Mouse (Mus musculus) MEL (cell line): ENCODE data around the gene Prkcd. TPM values are rescaled to one million over a fixed set of nuclear protein-coding genes. Genes with fewer than 3 reads are reported as not detected.
A peak's percentile ranks its signal among the peaks of the same experiment; 100 is the strongest.

Source experiments
- DNase-seq: peaks from one replicate; pipeline ENCODE4 v3.0.0; 2011; ENCODE audit warnings: low read depth, low spot score
- H3K27ac ChIP-seq: 2 replicates; pipeline ENCODE4 v1.5.1; 2012; ENCODE audit warnings: low read depth, mild to moderate bottlenecking, control low read depth, low read length, moderate library complexity; ENCODE audit not compliant: control insufficient read depth
- H3K27me3 ChIP-seq, 2 experiments: fragments of 150-350 bp in 1 of 2; sonication (generic) in 1 of 2; 2 replicates each; pipeline ENCODE4 v1.6.1; 2012; ENCODE audit warnings: low read length in 2 of 2, mild to moderate bottlenecking in 2 of 2, improper control_type of control experiment in 1 of 2, moderate library complexity in 1 of 2; ENCODE audit not compliant: insufficient read depth in 2 of 2, control insufficient read depth in 1 of 2
- H3K36me3 ChIP-seq, 2 experiments: 2 replicates each; pipeline ENCODE4 v1.6.1; 2012 to 2014; ENCODE audit warnings: low read length in 2 of 2, improper control_type of control experiment in 1 of 2, inconsistent platforms in 1 of 2, mild to moderate bottlenecking in 1 of 2; ENCODE audit not compliant: insufficient read depth in 2 of 2, control insufficient read depth in 1 of 2
- H3K4me1 ChIP-seq, 2 experiments: fragments of 150-350 bp in 1 of 2; sonication (generic) in 1 of 2; 2 replicates each; pipeline ENCODE4 v1.6.1; 2012; ENCODE audit warnings: low read length in 2 of 2, improper control_type of control experiment in 1 of 2, mild to moderate bottlenecking in 1 of 2; ENCODE audit not compliant: insufficient read depth in 2 of 2, control insufficient read depth in 1 of 2
- H3K4me3 ChIP-seq, 2 experiments: fragments of 150-350 bp in 1 of 2; sonication (generic) in 1 of 2; 2 replicates each; pipeline ENCODE4 v1.5.1; 2012; ENCODE audit warnings: low read depth in 2 of 2, low read length in 2 of 2, mild to moderate bottlenecking in 2 of 2, moderate library complexity in 2 of 2, control low read depth in 1 of 2, improper control_type of control experiment in 1 of 2; ENCODE audit not compliant: control insufficient read depth in 1 of 2, insufficient read depth in 1 of 2
- H3K79me2 ChIP-seq: 2 replicates; pipeline ENCODE4 v1.6.1; 2012; ENCODE audit warnings: mild to moderate bottlenecking, low read length, moderate library complexity; ENCODE audit not compliant: control insufficient read depth, poor library complexity, insufficient read depth
- H3K9ac ChIP-seq: 2 replicates; pipeline ENCODE4 v1.6.1; 2012; ENCODE audit warnings: low read depth, mild to moderate bottlenecking, control low read depth, low read length, moderate library complexity; ENCODE audit not compliant: control insufficient read depth, poor library complexity, severe bottlenecking
- H3K9me3 ChIP-seq: fragments of 150-350 bp; sonication (generic); replicated peaks from 2 replicates; pipeline ENCODE4 v1.6.1; 2012; ENCODE audit warnings: mild to moderate bottlenecking, low read length, improper control_type of control experiment, moderate library complexity; ENCODE audit not compliant: insufficient read depth
- CHD2 ChIP-seq: IDR thresholded peaks from 2 replicates; pipeline ENCODE4 v1.6.1; 2011; ENCODE audit warnings: low read length, improper control_type of control experiment
- CTCF ChIP-seq, 3 experiments: IDR thresholded peaks in 2 of 3; conservative IDR thresholded peaks in 1 of 3; 2 replicates each; pipeline ENCODE4 v1.5.1; 2011 to 2012; ENCODE audit warnings: low read length in 3 of 3, low read depth in 2 of 3, mild to moderate bottlenecking in 2 of 3, improper control_type of control experiment in 1 of 3, inconsistent platforms in 1 of 3, mixed read lengths in 1 of 3, moderate library complexity in 1 of 3; ENCODE audit not compliant: control insufficient read depth in 1 of 3, insufficient read depth in 1 of 3, poor library complexity in 1 of 3, severe bottlenecking in 1 of 3
- E2F4 ChIP-seq: IDR thresholded peaks from 2 replicates; pipeline ENCODE4 v1.6.1; 2011; ENCODE audit warnings: low read depth, low read length, improper control_type of control experiment, borderline replicate concordance
- ELF1 ChIP-seq: IDR thresholded peaks from 2 replicates; pipeline ENCODE4 v1.6.1; 2014; ENCODE audit warnings: low read depth, mild to moderate bottlenecking, inconsistent platforms, low read length, improper control_type of control experiment, moderate library complexity
- EP300 ChIP-seq, 2 experiments: IDR thresholded peaks; 2 replicates each; pipeline ENCODE4 v1.6.1; 2011; ENCODE audit warnings: improper control_type of control experiment in 2 of 2, low read length in 2 of 2, low read depth in 1 of 2, mild to moderate bottlenecking in 1 of 2
- ETS1 ChIP-seq: IDR thresholded peaks from 2 replicates; pipeline ENCODE4 v1.6.1; 2012; ENCODE audit warnings: low read depth, mild to moderate bottlenecking, inconsistent platforms, low read length, improper control_type of control experiment, moderate library complexity
- GATA1 ChIP-seq: IDR thresholded peaks from 2 replicates; pipeline ENCODE4 v1.6.1; 2011; ENCODE audit warnings: low read depth, low read length, improper control_type of control experiment
- JUND ChIP-seq: IDR thresholded peaks from 2 replicates; pipeline ENCODE4 v1.6.1; 2011; ENCODE audit warnings: low read depth, mild to moderate bottlenecking, improper control_type of control experiment, low read length
- KAT2A ChIP-seq: conservative IDR thresholded peaks from 2 replicates; pipeline ENCODE4 v1.6.1; 2012; ENCODE audit warnings: low read depth, low read length, improper control_type of control experiment, inconsistent platforms
- MAFK ChIP-seq: IDR thresholded peaks from 2 replicates; pipeline ENCODE4 v1.6.1; 2011; ENCODE audit warnings: low read depth, mild to moderate bottlenecking, low read length, improper control_type of control experiment, borderline replicate concordance
- MAX ChIP-seq: IDR thresholded peaks from 2 replicates; pipeline ENCODE4 v1.6.1; 2011; ENCODE audit warnings: low read length, improper control_type of control experiment
- MAZ ChIP-seq: IDR thresholded peaks from 2 replicates; pipeline ENCODE4 v1.6.1; 2012; ENCODE audit warnings: low read depth, mild to moderate bottlenecking, inconsistent platforms, low read length, improper control_type of control experiment
- MXI1 ChIP-seq: IDR thresholded peaks from 2 replicates; pipeline ENCODE4 v1.6.1; 2011; ENCODE audit warnings: mild to moderate bottlenecking, low read depth, low read length, improper control_type of control experiment
- MYB ChIP-seq: IDR thresholded peaks from 2 replicates; pipeline ENCODE4 v1.6.1; 2011; ENCODE audit warnings: mild to moderate bottlenecking, low read depth, low read length, improper control_type of control experiment
- MYC ChIP-seq: IDR thresholded peaks from 2 replicates; pipeline ENCODE4 v1.6.1; 2011; ENCODE audit warnings: low read depth, mild to moderate bottlenecking, low read length, improper control_type of control experiment, moderate library complexity
- NRF1 ChIP-seq: IDR thresholded peaks from 2 replicates; pipeline ENCODE4 v1.6.1; 2014; ENCODE audit warnings: low read depth, mild to moderate bottlenecking, inconsistent platforms, low read length, improper control_type of control experiment, moderate library complexity; ENCODE audit not compliant: poor library complexity, insufficient read depth, severe bottlenecking
- POLR2A ChIP-seq, 2 experiments: IDR thresholded peaks; 2 replicates each; pipeline ENCODE4 v1.6.1; 2011 to 2012; ENCODE audit warnings: low read length in 2 of 2, mild to moderate bottlenecking in 2 of 2, control low read depth in 1 of 2, improper control_type of control experiment in 1 of 2, low read depth in 1 of 2, moderate library complexity in 1 of 2; ENCODE audit not compliant: control insufficient read depth in 1 of 2, insufficient read depth in 1 of 2, poor library complexity in 1 of 2
- POLR2AphosphoS5 ChIP-seq: IDR thresholded peaks from 2 replicates; pipeline ENCODE4 v1.6.1; 2012; ENCODE audit warnings: low read depth, borderline replicate concordance, mild to moderate bottlenecking, inconsistent platforms, low read length, moderate library complexity, mixed read lengths
- RAD21 ChIP-seq: IDR thresholded peaks from 2 replicates; pipeline ENCODE4 v1.6.1; 2011; ENCODE audit warnings: mild to moderate bottlenecking, low read depth, low read length, improper control_type of control experiment
- SIN3A ChIP-seq: IDR thresholded peaks from 2 replicates; pipeline ENCODE4 v1.6.1; 2012; ENCODE audit warnings: low read length, improper control_type of control experiment, inconsistent platforms
- TBP ChIP-seq: IDR thresholded peaks from 2 replicates; pipeline ENCODE4 v1.8.0; 2011; ENCODE audit warnings: low read depth, low read length, improper control_type of control experiment
- TCF12 ChIP-seq: IDR thresholded peaks from 2 replicates; pipeline ENCODE4 v1.6.1; 2014; ENCODE audit warnings: low read depth, mild to moderate bottlenecking, inconsistent platforms, low read length, improper control_type of control experiment, moderate library complexity
- UBTF ChIP-seq: IDR thresholded peaks from 2 replicates; pipeline ENCODE4 v1.6.1; 2012; ENCODE audit warnings: low read depth, mild to moderate bottlenecking, inconsistent platforms, low read length, improper control_type of control experiment, moderate library complexity, borderline replicate concordance; ENCODE audit not compliant: insufficient read depth
- USF2 ChIP-seq, 2 experiments: IDR thresholded peaks; 2 replicates each; pipeline ENCODE4 v1.6.1; 2011 to 2012; ENCODE audit warnings: improper control_type of control experiment in 2 of 2, low read length in 2 of 2, borderline replicate concordance in 1 of 2, inconsistent platforms in 1 of 2, low read depth in 1 of 2, mild to moderate bottlenecking in 1 of 2; ENCODE audit not compliant: insufficient read depth in 1 of 2
- ZC3H11A ChIP-seq: IDR thresholded peaks from 2 replicates; pipeline ENCODE4 v1.6.1; 2012; ENCODE audit warnings: low read depth, mild to moderate bottlenecking, inconsistent platforms, low read length, improper control_type of control experiment
- ZKSCAN1 ChIP-seq: IDR thresholded peaks from 2 replicates; pipeline ENCODE4 v1.6.1; 2012; ENCODE audit warnings: low read depth, mild to moderate bottlenecking, inconsistent platforms, low read length, improper control_type of control experiment, moderate library complexity
- polyA plus RNA-seq, 2 experiments: library from polyadenylated mRNA; stranded (reverse) in 1 of 2; unstranded in 1 of 2; fragments of >175 nt in 1 of 2; fragments of >200 nt in 1 of 2; gene quantifications; 2 replicates each; pipeline versions ENCODE4 v1.2.1 to v1.2.4; 2012; ENCODE audit warnings: low replicate concordance in 2 of 2, low read depth in 1 of 2; ENCODE audit not compliant: insufficient read length in 2 of 2, insufficient read depth in 1 of 2, missing spikeins in 1 of 2
- total RNA-seq: library from RNA; depleted of rRNA; stranded (reverse); fragments of 300-350 nt; gene quantifications from 2 replicates; pipeline ENCODE4 v1.2.3, GENCODE M21; 2012

Prkcd gene
- total and polyA plus RNA-seq, 3 experiments, result 33.9 to 72.7 TPM; not detected in 1

- TF ChIP-seq MXI1 (peak; percentile 62; the same call in 1 of the 2 replicates), E2F4 (no peak)
Measured at GRCm38 (mm10) chr14:30655531-30655930, 29.5 kb upstream of the Prkcd start (continued).

GRCm38 (mm10) chr14:30654691-30655228 lies 28.8 kb upstream of the Prkcd start:
- peaks cover 0 to 10% of the 10 kb centered on the region in 2 experiments; a peak in 2 of 4 replicates for H3K36me3 ChIP-seq
- peak overlapping the region; percentile 72 for H3K27ac ChIP-seq
- peak overlapping the region; percentile 100 for H3K9ac ChIP-seq
- peaks cover 3 to 7% of the 10 kb centered on the region in 2 experiments for H3K4me1 ChIP-seq
- DNase-seq, result peak; percentile 55
- no peaks in the 10 kb centered on the region for H3K9me3 ChIP-seq
- no peaks in the 10 kb centered on the region for H3K27me3 ChIP-seq
- H3K4me3 ChIP-seq, result peak overlapping the region; percentile 92 to 98
- H3K79me2 ChIP-seq, result peaks cover 4% of the 10 kb centered on the region
- TF ChIP-seq MXI1, result no peak
- TF ChIP-seq MYC, result 0 out of 2 replicates have a peak, but pooled peaks have one; percentile 10
- TF ChIP-seq CTCF (IDR thresholded peaks at IDR 0.05 in 2 of 3, conservative IDR thresholded peaks at IDR 0.05 in 1 of 3; ENCODE audit: control insufficient read depth in 1 of 3, insufficient read depth in 1 of 3, low read depth in 2 of 3, low read length in 3 of 3, poor library complexity in 1 of 3, severe bottlenecking in 1 of 3), result 0 out of 6 replicates have a peak, but pooled peaks of 1 of the 3 experiments have one; percentile 11

GRCm38 (mm10) chr14:30653943-30654659 lies 28.1 kb upstream of the Prkcd start, which contains the start of gene Rft1:
TSS of gene Rft1 (plus strand) at chr14:30654360.
- Histone ChIP-seq H3K9me3 (no peaks in the 10 kb centered on the region), H3K27ac (peak within 1 kb of the TSS; percentile 72), H3K79me2 (peaks cover 4% of the 10 kb centered on the region), H3K4me3 (peak within 1 kb of the TSS; percentile 92 to 98), H3K4me1 (peaks cover 3 to 7% of the 10 kb centered on the region in 2 experiments), H3K27me3 (0 out of 4 replicates have a peak, but pooled peaks cover 0 to under 1% of the 10 kb centered on the region in 2 experiments), H3K36me3 (peaks cover 0 to 10% of the 10 kb centered on the region in 2 experiments; a peak in 2 of 4 replicates), H3K9ac (peak within 1 kb of the TSS; percentile 100)
- peak; percentile 97 for DNase-seq
- no peak for TF ChIP-seq ZC3H11A
- TF ChIP-seq SIN3A, result peak; percentile 92
- TF ChIP-seq KAT2A, result no peak; the same call in 1 of the 2 replicates
- TF ChIP-seq MYC, result no peak
- TF ChIP-seq ELF1, result peak; percentile 82
- TF ChIP-seq CHD2, result no peak
- TF ChIP-seq MAZ, result no peak
- peak; percentile 42; the same call in 1 of the 2 replicates for TF ChIP-seq MAX
- no peak for TF ChIP-seq USF2 (IDR thresholded peaks at IDR 0.05; ENCODE audit: borderline replicate concordance in 1 of 2, insufficient read depth in 1 of 2, low read depth in 1 of 2, low read length in 2 of 2)
- no peak for TF ChIP-seq POLR2AphosphoS5
- TF ChIP-seq ZKSCAN1, result no peak; the same call in 1 of the 2 replicates
- no peak for TF ChIP-seq MYB
- peak; percentile 85 for TF ChIP-seq MXI1
- no peak for TF ChIP-seq GATA1
- no peak for TF ChIP-seq RAD21
- TF ChIP-seq POLR2A (IDR thresholded peaks at IDR 0.05; ENCODE audit: control insufficient read depth in 1 of 2, insufficient read depth in 1 of 2, low read depth in 1 of 2, low read length in 2 of 2, poor library complexity in 1 of 2), result peak; percentile 94 to 96
- TF ChIP-seq MAFK, result no peak
- TF ChIP-seq TBP, result peak; percentile 67; the same call in 1 of the 2 replicates
- TF ChIP-seq JUND, result no peak
- no peak for TF ChIP-seq UBTF
- no peak for TF ChIP-seq ETS1
- TF ChIP-seq EP300 (IDR thresholded peaks at IDR 0.05; ENCODE audit: low read depth in 1 of 2, low read length in 2 of 2), result no peak
- TF ChIP-seq NRF1, result no peak
- TF ChIP-seq TCF12, result peak; percentile 53
